Mouse (Mus musculus) left cerebral cortex, adult 6 months (tissue): ENCODE data around the gene Olfr1188. TPM values are rescaled to one million over a fixed set of nuclear protein-coding genes. Genes with fewer than 3 reads are reported as not detected.

Experiments used
- long read RNA-seq, 2 experiments: library from polyadenylated mRNA; unstranded; transcript quantifications; one replicate each; pipeline ENCODE4 v2.0.0; 2019 to 2020
- polyA plus RNA-seq: library from polyadenylated mRNA; unstranded; fragments of <200 nt; fragmentation: Nextera tagmentation; gene quantifications from 2 replicates; pipeline ENCODE4 v1.2.3, GENCODE M21; 2021

The Olfr1188 gene
- polyA plus RNA-seq = not detected in 2 replicates
- long read RNA-seq, experiment 1 = 0 reads
- long read RNA-seq, experiment 2 = 0 reads

DNA sequence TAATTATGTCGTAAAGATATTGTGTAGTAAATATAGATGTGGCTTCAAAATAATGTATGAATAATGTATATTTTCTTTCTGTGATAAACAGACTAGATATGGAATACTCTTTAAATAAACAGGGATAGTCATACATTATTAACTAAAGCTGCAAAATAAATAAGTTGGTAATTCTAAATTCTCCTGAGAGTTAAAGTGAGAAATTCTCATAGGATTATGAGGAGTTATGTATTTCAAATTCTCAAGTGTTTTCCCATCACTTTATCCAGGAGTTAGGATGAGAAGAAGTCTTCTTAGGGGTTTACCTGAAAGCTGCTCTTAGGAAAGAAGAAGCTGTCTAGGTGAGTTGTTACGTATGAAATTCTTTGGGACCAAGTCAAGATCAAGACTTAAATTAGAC, at the start of gene Olfr1188:
Gene Olfr1188, plus strand, starts transcription at position 301 of the 400 bp plus-strand sequence.

DNA sequence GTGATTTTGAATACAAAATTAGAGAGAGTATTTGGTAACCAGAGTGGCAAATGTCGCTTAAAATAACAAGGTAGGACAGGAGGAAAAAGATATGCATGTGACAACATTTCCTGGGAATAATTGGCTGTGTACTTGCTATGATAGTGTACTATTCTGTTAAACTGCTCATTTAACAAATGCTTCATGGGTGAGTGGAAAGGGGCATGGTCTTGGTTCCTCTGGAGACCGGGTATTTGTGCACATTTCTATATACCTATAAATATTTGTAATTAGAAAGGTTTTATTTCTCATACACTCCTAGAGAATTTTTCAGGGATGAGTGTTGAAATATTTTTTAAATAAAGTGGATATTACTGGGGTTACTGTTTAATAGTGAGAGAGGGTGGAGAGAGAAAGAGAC, 38.5 kb upstream of the Olfr1188 start, which contains the start of gene Olfr1186:
Gene Olfr1186, plus strand, starts transcription at position 301 of the 400 bp plus-strand sequence.

DNA sequence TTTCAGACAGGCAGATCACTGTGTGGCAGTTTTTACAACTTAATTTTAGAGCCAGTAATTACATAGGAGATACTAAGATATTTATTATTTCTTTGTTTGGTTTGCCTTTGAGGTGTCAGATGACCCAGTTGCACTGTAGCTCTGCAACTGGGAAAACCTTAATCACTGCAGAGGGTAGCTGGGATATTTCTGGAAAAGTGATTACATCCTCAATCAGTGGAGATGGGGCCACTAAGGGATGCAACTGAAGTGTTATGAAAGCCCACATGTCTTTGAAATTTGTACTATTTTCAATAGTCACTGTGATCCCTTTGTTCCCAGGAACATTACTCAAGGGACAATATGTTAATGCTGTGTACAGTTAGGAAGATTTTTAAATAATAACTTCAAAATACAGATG, 29.4 kb downstream of the Olfr1188 start, which contains the start of gene Olfr1189:
Gene Olfr1189, plus strand, starts transcription at position 301 of the 400 bp plus-strand sequence.

Other genes starting within 250 kb of the Olfr1188 start
- gene Olfr1174-ps, start 241.8 kb upstream of the Olfr1188 start, polyA plus RNA-seq = not detected in 2 replicates
- not detected in 2 replicates for gene Olfr1175-ps, start 229.7 kb upstream of the Olfr1188 start, polyA plus RNA-seq
- gene Olfr1176, start 220.2 kb upstream of the Olfr1188 start, polyA plus RNA-seq = not detected in 2 replicates
- gene Olfr1177-ps, start 210.4 kb upstream of the Olfr1188 start, polyA plus RNA-seq = not detected in 2 replicates
- gene Olfr1178, start 169.9 kb upstream of the Olfr1188 start, polyA plus RNA-seq = not detected in 2 replicates
- gene Olfr1179, start 150.5 kb upstream of the Olfr1188 start, polyA plus RNA-seq = not detected in 2 replicates
- not detected in 2 replicates for gene Olfr1180, start 137.8 kb upstream of the Olfr1188 start, polyA plus RNA-seq
- gene Olfr1181, start 130.8 kb upstream of the Olfr1188 start, polyA plus RNA-seq = not detected in 2 replicates
- gene Gm13757, start 107.8 kb upstream of the Olfr1188 start, polyA plus RNA-seq = not detected in 2 replicates
- gene Olfr1183, start 102.1 kb upstream of the Olfr1188 start, polyA plus RNA-seq = 0.01 TPM in 1 of 2 replicates, not detected in the other
- not detected in 2 replicates for gene Olfr1184, start 73.3 kb upstream of the Olfr1188 start, polyA plus RNA-seq
- not detected in 2 replicates for gene Olfr1185-ps1, start 63.6 kb upstream of the Olfr1188 start, polyA plus RNA-seq
- not detected in 2 replicates for gene Olfr1186, start 38.4 kb upstream of the Olfr1188 start, polyA plus RNA-seq
- gene Olfr1189, start 29.5 kb downstream of the Olfr1188 start, polyA plus RNA-seq = not detected in 2 replicates
- gene Olfr1191-ps1, start 83.6 kb downstream of the Olfr1188 start, polyA plus RNA-seq = not detected in 2 replicates
- gene Olfr1192-ps1, start 91.6 kb downstream of the Olfr1188 start, polyA plus RNA-seq = not detected in 2 replicates
- not detected in 2 replicates for gene Olfr1193, start 118.7 kb downstream of the Olfr1188 start, polyA plus RNA-seq
- not detected in 2 replicates for gene Olfr1195, start 132.3 kb downstream of the Olfr1188 start, polyA plus RNA-seq
- gene Olfr1196, start 147.7 kb downstream of the Olfr1188 start, polyA plus RNA-seq = not detected in 2 replicates
- not detected in 2 replicates for gene Olfr1197, start 175.4 kb downstream of the Olfr1188 start, polyA plus RNA-seq
- not detected in 2 replicates for gene Olfr1198, start 194.4 kb downstream of the Olfr1188 start, polyA plus RNA-seq
- gene Olfr1199, start 203.5 kb downstream of the Olfr1188 start, polyA plus RNA-seq = not detected in 2 replicates
- gene Olfr1200, start 213.6 kb downstream of the Olfr1188 start, polyA plus RNA-seq = 0.04 TPM in 1 of 2 replicates, not detected in the other
- not detected in 2 replicates for gene Olfr1201, start 236.1 kb downstream of the Olfr1188 start, polyA plus RNA-seq